Mouse (Mus musculus) midbrain, embryonic 10.5 days (tissue): Measurements from ENCODE around the gene Tmem14c. TPM values are rescaled to one million over a fixed set of nuclear protein-coding genes. Genes with fewer than 3 reads are reported as not detected.
A peak's percentile ranks its signal among the peaks of the same experiment; 100 is the strongest.

Source experiments
- DNase-seq: peaks from one replicate; pipeline ENCODE4 v3.0.0-alpha.2; 2017; ENCODE audit warnings: low spot score
- H3K27ac ChIP-seq: fragments of 300-500 bp; sonication (generic); replicated peaks from 2 replicates; pipeline ENCODE4 v1.5.1; 2016; ENCODE audit warnings: mild to moderate bottlenecking
- H3K27me3 ChIP-seq: fragments of 300-500 bp; sonication (generic); 2 replicates; pipeline ENCODE4 v1.6.1; 2016; ENCODE audit warnings: low read depth, mild to moderate bottlenecking; ENCODE audit not compliant: poor library complexity, severe bottlenecking
- H3K36me3 ChIP-seq: fragments of 300-500 bp; sonication (generic); 2 replicates; pipeline ENCODE4 v1.6.1; 2016; ENCODE audit warnings: mild to moderate bottlenecking, moderate library complexity
- H3K4me1 ChIP-seq: fragments of 300-500 bp; sonication (generic); 2 replicates; pipeline ENCODE4 v1.6.1; 2016
- H3K4me3 ChIP-seq: fragments of 300-500 bp; sonication (generic); 2 replicates; pipeline ENCODE4 v1.5.1; 2016; ENCODE audit warnings: mild to moderate bottlenecking, moderate library complexity
- H3K9me3 ChIP-seq: fragments of 300-500 bp; sonication (generic); replicated peaks from 2 replicates; pipeline ENCODE4 v1.6.1; 2016; ENCODE audit warnings: mild to moderate bottlenecking
- WGBS: fragments of 180-500 bp; shearing (Covaris S2); methylation state at CpG from one replicate; pipeline ENCODE4 v1.1.7; 2016; 5-methylcytosine and 5-hydroxymethylcytosine counted together
- polyA plus RNA-seq: library from polyadenylated mRNA; unstranded; fragments of >200 nt; fragmentation: Nextera tagmentation; extraction: Ambion mirVana; gene quantifications from 2 replicates; pipeline ENCODE4 v1.2.1, GENCODE M21; 2016

The Tmem14c gene
- polyA plus RNA-seq, 1 experiment from 2014 or later: 233 TPM

GRCm38 (mm10) chr13:41017832-41018231 is 1.7 kb downstream of the Tmem14c start:
- 0 out of 2 replicates have a peak overlapping the region, but pooled peaks have one; percentile 72 for H3K4me3 ChIP-seq
- H3K27me3 ChIP-seq: no peaks in the 10 kb centered on the region
- H3K4me1 ChIP-seq: peaks cover 21% of the 10 kb centered on the region
- DNase-seq: no peak
- H3K36me3 ChIP-seq: peaks cover 65% of the 10 kb centered on the region
- H3K9me3 ChIP-seq: no peaks in the 10 kb centered on the region
- H3K27ac ChIP-seq: peak overlapping the region; percentile 14; the same call in 1 of the 2 replicates
- WGBS: 80% methylated on average over 4 of the region's 4 CpGs

GRCm38 (mm10) chr13:41018236-41018635 is 2.1 kb downstream of the Tmem14c start:
- Histone ChIP-seq H3K4me3 (peak overlapping the region; percentile 16; the same call in 1 of the 2 replicates), H3K27me3 (no peaks in the 10 kb centered on the region), H3K4me1 (peaks cover 21% of the 10 kb centered on the region), H3K36me3 (peaks cover 64% of the 10 kb centered on the region), H3K9me3 (no peaks in the 10 kb centered on the region), H3K27ac (peak overlapping the region; percentile 14; the same call in 1 of the 2 replicates)
- 93% methylated on average over 9 of the region's 9 CpGs for WGBS
- no peak for DNase-seq

GRCm38 (mm10) chr13:41018756-41019591 is 2.9 kb downstream of the Tmem14c start:
- WGBS: 91% methylated on average over 13 of the region's 13 CpGs
- DNase-seq: no peak
- peaks cover 64% of the 10 kb centered on the region for H3K36me3 ChIP-seq
- no peak overlapping the region for H3K4me3 ChIP-seq
- H3K9me3 ChIP-seq: no peaks in the 10 kb centered on the region
- H3K4me1 ChIP-seq: peaks cover 21% of the 10 kb centered on the region
- H3K27me3 ChIP-seq: no peaks in the 10 kb centered on the region
- H3K27ac ChIP-seq: 0 out of 2 replicates have a peak overlapping the region, but pooled peaks have one; percentile 38

- no peaks in the 10 kb centered on the region for H3K9me3 ChIP-seq
- no peak overlapping the region for H3K27ac ChIP-seq
- peaks cover 55% of the 10 kb centered on the region for H3K36me3 ChIP-seq
- 65% methylated on average over 7 of the region's 7 CpGs for WGBS
- DNase-seq: no peak
- no peak overlapping the region for H3K4me3 ChIP-seq
- no peaks in the 10 kb centered on the region for H3K27me3 ChIP-seq
- H3K4me1 ChIP-seq: peaks cover 18% of the 10 kb centered on the region
These were observed 4.4 kb downstream of the Tmem14c start for GRCm38 (mm10) chr13:41020494-41020893.

GRCm38 (mm10) chr13:41021607-41022006 is 5.5 kb downstream of the Tmem14c start:
- peaks cover 55% of the 10 kb centered on the region for H3K36me3 ChIP-seq

GRCm38 (mm10) chr13:41022099-41022498 is 6.0 kb downstream of the Tmem14c start:
- Histone ChIP-seq H3K27ac (no peak overlapping the region), H3K27me3 (no peaks in the 10 kb centered on the region), H3K4me3 (no peak overlapping the region), H3K4me1 (peaks cover 7% of the 10 kb centered on the region), H3K36me3 (peaks cover 55% of the 10 kb centered on the region), H3K9me3 (no peaks in the 10 kb centered on the region)
- DNase-seq: no peak
- 92% methylated on average over 13 of the region's 13 CpGs for WGBS

More at GRCm38 (mm10) chr13:41021607-41022006, 5.5 kb downstream of the Tmem14c start:
- H3K27me3 ChIP-seq: no peaks in the 10 kb centered on the region
- H3K9me3 ChIP-seq: no peaks in the 10 kb centered on the region
- 94% methylated on average over 6 of the region's 6 CpGs for WGBS
- H3K4me1 ChIP-seq: peaks cover 12% of the 10 kb centered on the region
- H3K4me3 ChIP-seq: no peak overlapping the region
- DNase-seq: no peak
- H3K27ac ChIP-seq: no peak overlapping the region

- WGBS: 82% methylated on average over 5 of the region's 5 CpGs
- no peak for DNase-seq
- Histone ChIP-seq H3K27me3 (no peaks in the 10 kb centered on the region), H3K36me3 (no peaks in the 10 kb centered on the region), H3K4me3 (no peak overlapping the region), H3K4me1 (no peaks in the 10 kb centered on the region), H3K9me3 (no peaks in the 10 kb centered on the region), H3K27ac (no peak overlapping the region)
These were observed 14.0 kb downstream of the Tmem14c start for GRCm38 (mm10) chr13:41030098-41030497.

GRCm38 (mm10) chr13:41042511-41042910 is 26.4 kb downstream of the Tmem14c start:
- Histone ChIP-seq H3K27ac (no peak overlapping the region), H3K9me3 (no peaks in the 10 kb centered on the region), H3K4me1 (no peaks in the 10 kb centered on the region), H3K36me3 (no peaks in the 10 kb centered on the region), H3K27me3 (no peaks in the 10 kb centered on the region), H3K4me3 (no peak overlapping the region)
- DNase-seq: no peak
- WGBS: 94% methylated on average over 4 of the region's 4 CpGs

GRCm38 (mm10) chr13:41045901-41046300 is 29.8 kb downstream of the Tmem14c start:
- no peak for DNase-seq
- Histone ChIP-seq H3K27me3 (peaks cover 25% of the 10 kb centered on the region), H3K4me3 (no peak overlapping the region), H3K36me3 (no peaks in the 10 kb centered on the region), H3K27ac (no peak overlapping the region), H3K4me1 (no peaks in the 10 kb centered on the region; the same call in 1 of the 2 replicates), H3K9me3 (no peaks in the 10 kb centered on the region)
- 93% methylated on average over 8 of the region's 8 CpGs for WGBS

GRCm38 (mm10) chr13:41047280-41047679 is 31.2 kb downstream of the Tmem14c start:
- 83% methylated on average over 6 of the region's 6 CpGs for WGBS
- no peaks in the 10 kb centered on the region for H3K36me3 ChIP-seq
- H3K4me1 ChIP-seq: peaks cover 10% of the 10 kb centered on the region
- no peaks in the 10 kb centered on the region for H3K9me3 ChIP-seq
- H3K27me3 ChIP-seq: peaks cover 27% of the 10 kb centered on the region
- no peak for DNase-seq
- no peak overlapping the region for H3K27ac ChIP-seq
- H3K4me3 ChIP-seq: no peak overlapping the region

- 42% methylated on average over 5 of the region's 5 CpGs for WGBS
- no peak overlapping the region for H3K27ac ChIP-seq
- H3K36me3 ChIP-seq: no peaks in the 10 kb centered on the region
- peaks cover 16% of the 10 kb centered on the region for H3K4me1 ChIP-seq
- H3K9me3 ChIP-seq: no peaks in the 10 kb centered on the region
- peaks cover 35% of the 10 kb centered on the region for H3K27me3 ChIP-seq
- DNase-seq: no peak
- no peak overlapping the region for H3K4me3 ChIP-seq
These were observed 35.9 kb downstream of the Tmem14c start for GRCm38 (mm10) chr13:41051965-41052364.

GRCm38 (mm10) chr13:41067618-41068017 is 51.5 kb downstream of the Tmem14c start:
- no peaks in the 10 kb centered on the region for H3K36me3 ChIP-seq
- H3K27me3 ChIP-seq: no peaks in the 10 kb centered on the region
- H3K9me3 ChIP-seq: no peaks in the 10 kb centered on the region
- no peak overlapping the region for H3K4me3 ChIP-seq
- no peak overlapping the region for H3K27ac ChIP-seq
- no peaks in the 10 kb centered on the region for H3K4me1 ChIP-seq
- no peak for DNase-seq
- WGBS: 96% methylated on average over 4 of the region's 4 CpGs

GRCm38 (mm10) chr13:41071617-41072016 is 55.5 kb downstream of the Tmem14c start:
- Histone ChIP-seq H3K27me3 (peaks cover 4% of the 10 kb centered on the region), H3K27ac (no peak overlapping the region), H3K36me3 (no peaks in the 10 kb centered on the region), H3K4me1 (no peaks in the 10 kb centered on the region), H3K4me3 (no peak overlapping the region), H3K9me3 (no peaks in the 10 kb centered on the region)
- no peak for DNase-seq
- WGBS: 95% methylated on average over 11 of the region's 11 CpGs
